8 mouse cellular contexts compared by ENCODE assay signal in genomic region chr9:113441770-113442411, GRCm38 (mm10).
A peak's percentile ranks its signal among the peaks of the same experiment; 100 is the strongest.
DNase-seq lines count a peak whose midpoint lies in the region; ATAC-seq lines count a peak whose summit lies in the region.

No protein-coding gene starts in this region.

- peak; percentile 60; the same call in 1 of the 2 replicates for ATAC-seq in hindbrain, embryonic 14.5 days (ENCODE audit: low FRiP score)

- H3K9ac ChIP-seq in hindbrain, embryonic 14.5 days = no peak overlapping the region

- H3K4me3 ChIP-seq in hindbrain, embryonic 14.5 days (replicated peaks; ENCODE audit: low read length) = no peak overlapping the region; the same call in 1 of the 2 replicates

- WGBS in hindbrain, embryonic 14.5 days = 9% methylated on average over 21 of the region's 21 CpGs

- peak overlapping the region; percentile 49 for H3K4me2 ChIP-seq in hindbrain, embryonic 14.5 days (replicated peaks)

- H3K4me1 ChIP-seq in hindbrain, embryonic 14.5 days (replicated peaks; ENCODE audit: control insufficient read depth, insufficient read depth, low read length) = no peaks in the 10 kb centered on the region

- H3K27me3 ChIP-seq in hindbrain, embryonic 14.5 days (ENCODE audit: control insufficient read depth, insufficient read depth, low read length) = no peaks in the 10 kb centered on the region

- DNase-seq in R1 (ENCODE audit: low read depth, low spot score) = peak; percentile 89
- peak; percentile 80 for DNase-seq in cerebellum, adult 9-11 months
- DNase-seq in frontal cortex, postnatal 14 days (ENCODE audit: low spot score in 2 of 2) = peak; percentile 56 to 74
- peak; percentile 87 for DNase-seq in hindbrain, embryonic 14.5 days (ENCODE audit: low spot score)
- DNase-seq in layer of hippocampus, postnatal 25 days (ENCODE audit: extremely low spot score in 1 of 2, low spot score in 1 of 2) = peak; percentile 69 to 94
- peak; percentile 72 for DNase-seq in lung, postnatal 10 days
- DNase-seq in retina, embryonic 14.5 days (ENCODE audit: low spot score) = peak; percentile 90
- peak; percentile 30 to 40 for DNase-seq in urinary bladder, postnatal 36 days (ENCODE audit: low spot score in 2 of 2)

- no peaks in the 10 kb centered on the region for H3K36me3 ChIP-seq in hindbrain, embryonic 14.5 days (replicated peaks; ENCODE audit: control insufficient read depth, insufficient read depth)

- no peaks in the 10 kb centered on the region for H3K9me3 ChIP-seq in hindbrain, embryonic 14.5 days (ENCODE audit: control insufficient read depth, low read length)

- no peak overlapping the region for H3K27ac ChIP-seq in hindbrain, embryonic 14.5 days

Comparison
In these comparisons a context has a peak if more than half of its experiments do, and no peak if none do; other contexts are left out.
1. DNase-seq: peak in every context shown above with its lines; median percentile 90 in retina, embryonic 14.5 days; 89 in R1; 87 in hindbrain, embryonic 14.5 days; 82 in layer of hippocampus, postnatal 25 days; 80 in cerebellum, adult 9-11 months; 72 in lung, postnatal 10 days; 65 in frontal cortex, postnatal 14 days; 35 in urinary bladder, postnatal 36 days.